ENCODE assay signal across 25 mouse cellular contexts in the genomic region with DNA sequence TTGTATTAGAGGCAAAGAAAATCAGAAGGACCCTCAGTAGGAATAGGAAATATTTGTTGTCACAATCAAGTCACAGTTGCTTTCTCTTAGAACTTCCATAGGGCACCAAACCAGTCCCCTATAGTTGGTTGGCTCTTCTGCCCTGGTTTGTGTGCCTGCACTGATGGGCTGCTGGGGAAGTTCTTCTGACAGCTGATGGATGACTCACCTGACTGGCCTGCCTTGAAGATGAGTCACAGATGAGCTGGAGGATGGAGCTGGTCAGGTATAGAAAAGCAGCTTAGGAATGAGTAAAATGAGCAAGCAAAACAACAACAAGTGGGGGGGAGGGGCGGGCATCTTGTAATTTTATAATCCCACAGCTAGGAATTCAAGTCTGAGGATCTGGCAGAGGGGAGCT. TPM values are rescaled to one million over a fixed set of nuclear protein-coding genes. Genes with fewer than 3 reads are reported as not detected.
DNase-seq lines count a peak whose midpoint lies in the region; TF ChIP-seq lines count a peak whose summit lies in the region.
"Had no signal": no experiment of that assay in that cellular context is flagged by ENCODE, and none has a peak within 500 bp of the region (broad histone marks: within the 10 kb centered on the region; RNA-seq: fewer than 3 reads in every experiment).

No protein-coding gene starts in this region.

- H3K4me1 ChIP-seq in MEL (ENCODE audit: control insufficient read depth in 1 of 2, insufficient read depth in 2 of 2, low read length in 2 of 2), result no peaks in the 10 kb centered on the region
- H3K4me1 ChIP-seq: embryonic facial prominence, embryonic 13.5 days; forebrain, embryonic 13.5 days; heart, embryonic 10.5 days; hindbrain, embryonic 12.5 days had no signal

- TF ChIP-seq EP300 in MEL (IDR thresholded peaks at IDR 0.05; ENCODE audit: low read depth in 1 of 2, low read length in 2 of 2), result no peak

- no peaks in the 10 kb centered on the region for H3K9me3 ChIP-seq in MEL (replicated peaks; ENCODE audit: insufficient read depth, low read length)
- H3K9me3 ChIP-seq: heart, embryonic 10.5 days; hindbrain, embryonic 12.5 days had no signal

- no peak overlapping the region for H3K4me3 ChIP-seq in MEL (ENCODE audit: control insufficient read depth in 1 of 2, insufficient read depth in 1 of 2, low read depth in 2 of 2, low read length in 2 of 2)
- H3K4me3 ChIP-seq: embryonic facial prominence, embryonic 13.5 days; forebrain, embryonic 13.5 days; gastrocnemius, adult 2 months; heart, embryonic 10.5 days; hindbrain, embryonic 12.5 days had no signal

- no peaks in the 10 kb centered on the region for H3K27me3 ChIP-seq in MEL (ENCODE audit: control insufficient read depth in 1 of 2, insufficient read depth in 2 of 2, low read length in 2 of 2)
- H3K27me3 ChIP-seq: forebrain, embryonic 13.5 days; hindbrain, embryonic 12.5 days had no signal

- no peak overlapping the region for H3K9ac ChIP-seq in MEL (ENCODE audit: control insufficient read depth, low read depth, low read length, poor library complexity, severe bottlenecking)
- H3K9ac ChIP-seq: embryonic facial prominence, embryonic 13.5 days; forebrain, embryonic 13.5 days; hindbrain, embryonic 12.5 days had no signal

- no peak overlapping the region for H3K27ac ChIP-seq in MEL (ENCODE audit: control insufficient read depth, low read depth, low read length)
- H3K27ac ChIP-seq: embryonic facial prominence, embryonic 13.5 days; forebrain, embryonic 13.5 days; gastrocnemius, adult 2 months; heart, embryonic 10.5 days; hindbrain, embryonic 12.5 days had no signal

- TF ChIP-seq RAD21 in MEL (IDR thresholded peaks at IDR 0.05; ENCODE audit: low read depth, low read length), result no peak

- TF ChIP-seq POLR2A in MEL (IDR thresholded peaks at IDR 0.05; ENCODE audit: control insufficient read depth in 1 of 2, insufficient read depth in 1 of 2, low read depth in 1 of 2, low read length in 2 of 2, poor library complexity in 1 of 2), result no peak

- no peaks in the 10 kb centered on the region for H3K79me2 ChIP-seq in MEL (ENCODE audit: control insufficient read depth, insufficient read depth, low read length, poor library complexity)

- no peaks in the 10 kb centered on the region for H3K36me3 ChIP-seq in MEL (ENCODE audit: control insufficient read depth in 1 of 2, insufficient read depth in 2 of 2, low read length in 2 of 2)

- no peak for TF ChIP-seq CTCF in MEL (IDR thresholded peaks at IDR 0.05 in 2 of 3, conservative IDR thresholded peaks at IDR 0.05 in 1 of 3; ENCODE audit: control insufficient read depth in 1 of 3, insufficient read depth in 1 of 3, low read depth in 2 of 3, low read length in 3 of 3, poor library complexity in 1 of 3, severe bottlenecking in 1 of 3)

- peak; percentile 51 for DNase-seq in adrenal gland, adult 2 months
- DNase-seq in adrenal gland, postnatal 10 days, result no peak
- DNase-seq in 3T3-L1 (ENCODE audit: low read depth, low spot score) (peak; percentile 95), MEL (ENCODE audit: low read depth, low spot score) (peak; percentile 11)
- DNase-seq in brain, adult 2 months (ENCODE audit: low read depth, low spot score), result peak; percentile 54
- no peak for DNase-seq in cerebellum, postnatal 36 days
- no peak for DNase-seq in cerebellum, adult 8-10 months
- DNase-seq in kidney, adult 8-10 months, result no peak
- DNase-seq: adrenal gland, postnatal 14 days; B cell, adult 2 months; cerebellum, adult 11 months; cerebellum, adult 9-10 months; cerebellum, postnatal 25 days; gastrocnemius, adult 2 months; gastrocnemius, postnatal 25 days; heart, postnatal 10 days; heart, postnatal 4 days; kidney, adult 9 months had no signal

TF ChIP-seq in MEL, 35 proteins besides CTCF, POLR2A, EP300 and RAD21:
- TF ChIP-seq SMC3 (IDR thresholded peaks at IDR 0.05; ENCODE audit: low read depth, low read length) (no peak), ELF1 (IDR thresholded peaks at IDR 0.05; ENCODE audit: low read depth, low read length) (no peak), MEF2A (IDR thresholded peaks at IDR 0.05; ENCODE audit: extremely low read depth, insufficient replicate concordance, low read depth, low read length, poor library complexity, severe bottlenecking) (no peak), TAL1 (IDR thresholded peaks at IDR 0.05; ENCODE audit: low read length) (no peak), JUND (IDR thresholded peaks at IDR 0.05; ENCODE audit: low read depth, low read length) (no peak), E2F4 (IDR thresholded peaks at IDR 0.05; ENCODE audit: borderline replicate concordance, low read depth, low read length) (no peak), POLR2AphosphoS5 (IDR thresholded peaks at IDR 0.05; ENCODE audit: borderline replicate concordance, low read depth, low read length) (no peak), RCOR1 (IDR thresholded peaks at IDR 0.05; ENCODE audit: low read depth, low read length) (no peak), CHD1 (IDR thresholded peaks at IDR 0.05; ENCODE audit: low read depth, low read length) (no peak), ETS1 (IDR thresholded peaks at IDR 0.05; ENCODE audit: low read depth, low read length) (no peak), MYC (IDR thresholded peaks at IDR 0.05; ENCODE audit: low read depth, low read length) (no peak), KAT2A (conservative IDR thresholded peaks at IDR 0.05; ENCODE audit: low read depth, low read length) (no peak), POLR2AphosphoS2 (IDR thresholded peaks at IDR 0.05; ENCODE audit: low read length) (no peak), BHLHE40 (IDR thresholded peaks at IDR 0.05; ENCODE audit: borderline replicate concordance, low read depth, low read length) (no peak)

RNA-seq across cellular contexts. Expression of gene Dysf, which starts 5.7 kb away (rescaled TPM):
- 10 to 100 TPM; 54.4 to 64.2 TPM for total RNA-seq in adrenal gland, adult 2 months (2021)
- 21.3 and 31.0 TPM in 2 replicates for polyA plus RNA-seq in adrenal gland, adult 2 months (2012; rRNA removed)
- total RNA-seq in adrenal gland, postnatal 10 days (2021), result 10 to 100 TPM; 35.0 to 51.6 TPM
- not detected in 2 replicates for total RNA-seq in MEL (2012; rRNA removed)
- not detected for polyA plus RNA-seq in MEL (2012; ENCODE audit: insufficient read depth in 1 of 2, insufficient read length in 2 of 2, low read depth in 1 of 2, low replicate concordance in 2 of 2, missing spikeins in 1 of 2)
- total RNA-seq: granulocyte monocyte progenitor cell, adult 5-6 weeks had no signal
- polyA plus RNA-seq: activated CD4-positive, CD25-positive, alpha-beta regulatory T cell, adult 4 months; inflammation-experienced regulatory T-cells, adult 6 months had no signal

Comparison
In these comparisons a context has a peak if more than half of its experiments do, and no peak if none do; other contexts are left out.
1. DNase-seq: peak in adrenal gland, adult 2 months (single experiment), 3T3-L1 (single experiment), MEL (single experiment) and brain, adult 2 months (single experiment); none in adrenal gland, postnatal 10 days (single experiment), cerebellum, postnatal 36 days (0 of 2), cerebellum, adult 8-10 months (single experiment) and kidney, adult 8-10 months (0 of 2).
2. RNA of gene Dysf, which starts 5.7 kb away (total RNA-seq): 54.4 to 64.2 TPM in adrenal gland, adult 2 months and 35.0 to 51.6 TPM in adrenal gland, postnatal 10 days; not detected in MEL; every median in the first group is over 10 times any median in the second.